ENCODE assay signal across 11 mouse cellular contexts in the genomic region with DNA sequence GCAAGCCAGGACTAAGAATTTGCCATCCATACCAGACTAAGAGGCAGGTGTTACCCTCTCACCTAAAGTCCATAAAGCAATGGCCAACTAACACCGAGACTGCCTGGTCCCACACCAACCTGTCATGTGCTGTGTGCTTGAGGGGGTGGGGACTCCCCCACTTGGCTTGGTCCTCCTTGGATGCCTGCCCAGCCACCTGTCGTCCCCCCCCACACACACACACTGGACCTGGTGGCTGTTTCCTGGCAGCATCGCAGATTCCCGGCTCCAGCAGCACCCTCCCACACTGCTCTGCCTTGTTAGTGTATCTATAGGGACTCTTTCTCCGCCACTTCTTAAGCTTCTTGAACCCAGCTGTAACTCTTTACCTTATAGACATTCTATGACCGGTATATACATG.
A peak's percentile ranks its signal among the peaks of the same experiment; 100 is the strongest.
DNase-seq lines count a peak whose midpoint lies in the region.
"Had no signal": no experiment of that assay in that cellular context is flagged by ENCODE, and none has a peak within 500 bp of the region (broad histone marks: within the 10 kb centered on the region; RNA-seq: fewer than 3 reads in every experiment).

No protein-coding gene starts in this region.

- DNase-seq in cerebellum, postnatal 25 days, result peak; percentile 17 to 39
- no peak for DNase-seq in cerebellum, adult 9-11 months
- DNase-seq in layer of hippocampus, adult 9-11 months, result peak; percentile 8
- DNase-seq in layer of hippocampus, adult 8-10 months (ENCODE audit: low spot score in 2 of 2), result no peak
- DNase-seq in right cerebral cortex, postnatal 25 days, result peak; percentile 33
- no peak for DNase-seq in right cerebral cortex, postnatal 10 days (ENCODE audit: low spot score in 2 of 2)
- DNase-seq in heart, adult 8-10 months (ENCODE audit: low spot score), result no peak
- DNase-seq: adrenal gland, postnatal 14 days; cerebellum, adult 9-10 months; gastrocnemius, postnatal 36 days; heart, adult 18-20 months had no signal

Comparison
In these comparisons a context has a peak if more than half of its experiments do, and no peak if none do; other contexts are left out.
1. DNase-seq: peak in cerebellum, postnatal 25 days (2 of 2), layer of hippocampus, adult 9-11 months (single experiment) and right cerebral cortex, postnatal 25 days (single experiment); none in cerebellum, adult 9-11 months (single experiment), layer of hippocampus, adult 8-10 months (0 of 2), right cerebral cortex, postnatal 10 days (0 of 2) and heart, adult 8-10 months (single experiment).